ENCODE assay signal across 14 mouse cellular contexts in the genomic region with DNA sequence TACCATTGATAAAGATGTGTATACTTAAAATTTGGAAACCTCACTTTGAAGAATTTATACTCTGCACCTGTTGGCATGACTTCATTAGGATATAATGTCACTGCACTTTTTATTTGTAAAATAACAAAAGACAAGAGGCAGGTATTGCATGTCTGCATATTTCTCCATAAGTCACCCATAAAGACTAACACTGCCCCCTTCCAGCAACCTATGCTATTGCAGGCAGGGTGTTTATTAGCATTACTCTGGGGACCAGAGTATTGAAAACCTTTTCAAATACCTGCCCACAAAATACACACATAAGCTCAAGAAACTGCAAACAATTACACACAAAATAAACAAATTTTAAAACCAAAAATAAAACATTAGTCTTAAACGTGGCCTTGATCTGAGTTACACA. TPM values are rescaled to one million over a fixed set of nuclear protein-coding genes. Genes with fewer than 3 reads are reported as not detected.
DNase-seq lines count a peak whose midpoint lies in the region; ATAC-seq and TF ChIP-seq lines count a peak whose summit lies in the region.
"Had no signal": no experiment of that assay in that cellular context is flagged by ENCODE, and none has a peak within 500 bp of the region (broad histone marks: within the 10 kb centered on the region; RNA-seq: fewer than 3 reads in every experiment).

No protein-coding gene starts in this region.

- WGBS in heart, adult 2 months: 47% methylated on average over 1 of the region's 1 CpGs
- WGBS in lung, embryonic 14.5 days: 40% methylated on average over 1 of the region's 1 CpGs

- H3K9ac ChIP-seq in heart, adult 2 months (ENCODE audit: low read depth, low read length): no peak overlapping the region
- no peak overlapping the region for H3K9ac ChIP-seq in lung, embryonic 14.5 days
- H3K9ac ChIP-seq: hindbrain, embryonic 13.5 days; liver, embryonic 13.5 days had no signal

- ATAC-seq in lung, embryonic 14.5 days (ENCODE audit: insufficient read depth): no peak

- H3K4me2 ChIP-seq in lung, embryonic 14.5 days: no peak overlapping the region
- H3K4me2 ChIP-seq: hindbrain, embryonic 13.5 days; liver, embryonic 13.5 days had no signal

- H3K27ac ChIP-seq in heart, adult 2 months: no peak overlapping the region
- H3K27ac ChIP-seq in lung, embryonic 14.5 days (ENCODE audit: low read depth): no peak overlapping the region
- H3K27ac ChIP-seq: hindbrain, embryonic 13.5 days; liver, embryonic 13.5 days had no signal

- no peaks in the 10 kb centered on the region for H3K36me3 ChIP-seq in heart, adult 2 months (ENCODE audit: control insufficient read depth, insufficient read depth, low read length)
- no peaks in the 10 kb centered on the region for H3K36me3 ChIP-seq in lung, embryonic 14.5 days (ENCODE audit: insufficient read depth)
- H3K36me3 ChIP-seq: hindbrain, embryonic 13.5 days; liver, embryonic 13.5 days had no signal

- H3K9me3 ChIP-seq in lung, embryonic 14.5 days (ENCODE audit: low read depth, low read length): no peaks in the 10 kb centered on the region
- H3K9me3 ChIP-seq: hindbrain, embryonic 13.5 days; liver, embryonic 13.5 days had no signal

- DNase-seq in adrenal gland, postnatal 14 days: peak; percentile 4
- DNase-seq in adrenal gland, postnatal 10 days: no peak
- no peak for DNase-seq in heart, adult 2 months
- no peak for DNase-seq in heart, adult 18-20 months
- DNase-seq in lung, embryonic 14.5 days: peak; percentile 11
- DNase-seq in lung, postnatal 36 days: no peak
- peak; percentile 2 for DNase-seq in retina, postnatal 7 days (ENCODE audit: low read depth, low spot score)
- DNase-seq in heart, adult 9 months (ENCODE audit: low spot score in 2 of 2): no peak
- DNase-seq: liver, embryonic 13.5 days had no signal

- no peak overlapping the region for H3K4me3 ChIP-seq in heart, adult 2 months
- H3K4me3 ChIP-seq in lung, embryonic 14.5 days (ENCODE audit: low read depth, low read length): no peak overlapping the region
- H3K4me3 ChIP-seq: hindbrain, embryonic 13.5 days; liver, embryonic 13.5 days had no signal

- TF ChIP-seq POLR2A in heart, adult 2 months (IDR thresholded peaks at IDR 0.05; ENCODE audit: insufficient read depth, low read depth, low read length): no peak

- no peaks in the 10 kb centered on the region for H3K79me2 ChIP-seq in heart, adult 2 months (replicated peaks; ENCODE audit: control insufficient read depth, insufficient read depth, low read length)

- no peak for TF ChIP-seq EP300 in heart, adult 2 months (IDR thresholded peaks at IDR 0.05; ENCODE audit: insufficient read depth, low read depth, low read length)

- no peaks in the 10 kb centered on the region for H3K4me1 ChIP-seq in heart, adult 2 months (ENCODE audit: control insufficient read depth, insufficient read depth, low read length)
- no peaks in the 10 kb centered on the region for H3K4me1 ChIP-seq in lung, embryonic 14.5 days (ENCODE audit: insufficient read depth)
- H3K4me1 ChIP-seq: hindbrain, embryonic 13.5 days; liver, embryonic 13.5 days had no signal

- intact Hi-C loops in heart, adult 2 months (cut with DNase I): loop anchor here (5.0 kb wide), 1 partner anchor 50 kb away; no protein-coding TSS in a partner anchor

- TF ChIP-seq CTCF in heart, adult 2 months (IDR thresholded peaks at IDR 0.05): peak; percentile 59
- peak; percentile 51 for TF ChIP-seq CTCF in lung, embryonic 14.5 days (IDR thresholded peaks at IDR 0.05; ENCODE audit: low read depth)

- H3K27me3 ChIP-seq in heart, adult 2 months (ENCODE audit: control insufficient read depth, insufficient read depth, low read length): no peaks in the 10 kb centered on the region
- no peaks in the 10 kb centered on the region for H3K27me3 ChIP-seq in lung, embryonic 14.5 days (ENCODE audit: insufficient read depth, low read length)
- H3K27me3 ChIP-seq: hindbrain, embryonic 13.5 days; liver, embryonic 13.5 days had no signal

RNA-seq across cellular contexts. Expression of gene Bpifa3, which starts 32.4 kb away (rescaled TPM):
- total RNA-seq in adrenal gland, postnatal 14 days (2021): not detected in 2 replicates
- total RNA-seq in adrenal gland, postnatal 10 days (2021): not detected
- not detected for total RNA-seq in heart, adult 2 months (2021)
- 0.20 TPM in 1 of 2 replicates, not detected in the other for polyA plus RNA-seq in heart, adult 2 months (2012; rRNA removed)
- not detected for total RNA-seq in heart, adult 18-20 months (2021)
- polyA plus RNA-seq in lung, embryonic 14.5 days (2014; fragmentation: Nextera tagmentation; extraction: Ambion mirVana): not detected in 2 replicates
- total RNA-seq: adrenal gland, adult 18-20 months; heart, adult 8-10 months had no signal
- polyA plus RNA-seq: hindbrain, embryonic 13.5 days; kidney, embryonic 16.5 days; liver, embryonic 13.5 days; spleen, adult 2 months had no signal

RNA-seq across cellular contexts. Expression of gene Bpifa1, which starts 44.9 kb away (rescaled TPM):
- not detected in 2 replicates for total RNA-seq in adrenal gland, postnatal 14 days (2021)
- total RNA-seq in adrenal gland, postnatal 10 days (2021): not detected
- total RNA-seq in heart, adult 2 months (2021): not detected
- polyA plus RNA-seq in heart, adult 2 months (2012; rRNA removed): 660 TPM in 1 of 2 replicates, not detected in the other
- total RNA-seq in heart, adult 18-20 months (2021): 100 to 1,000 TPM in 1 of 2 experiments, under 1 TPM in 1; 0.72 to 404 TPM
- polyA plus RNA-seq in lung, embryonic 14.5 days (2014; fragmentation: Nextera tagmentation; extraction: Ambion mirVana): not detected in 2 replicates
- polyA plus RNA-seq: hindbrain, embryonic 13.5 days; spleen, adult 2 months had no signal

Comparison
In these comparisons a context has a peak if more than half of its experiments do, and no peak if none do; other contexts are left out.
1. DNase-seq: peak in adrenal gland, postnatal 14 days (single experiment), lung, embryonic 14.5 days (single experiment) and retina, postnatal 7 days (single experiment); none in adrenal gland, postnatal 10 days (single experiment), heart, adult 2 months (0 of 2), heart, adult 18-20 months (0 of 2), lung, postnatal 36 days (single experiment) and heart, adult 9 months (0 of 2).